Mouse (Mus musculus) stomach, postnatal 0 days (tissue): Measurements from ENCODE around the gene Gtf2i. TPM values are rescaled to one million over a fixed set of nuclear protein-coding genes. Genes with fewer than 3 reads are reported as not detected.

ENCODE experiments used
- ATAC-seq: fragments of 200-750 bp; cut with Nextera tagmentation; 2 replicates; pipeline ENCODE4 v1.8.0; 2017; ENCODE audit not compliant: low FRiP score, low TSS enrichment
- DNase-seq: peaks from one replicate; pipeline ENCODE4 v3.0.0-alpha.2; 2016; ENCODE audit warnings: low spot score
- H3K27ac ChIP-seq: fragments of 300-500 bp; sonication (generic); replicated peaks from 2 replicates; pipeline ENCODE4 v1.5.1; 2014; ENCODE audit warnings: mild to moderate bottlenecking, control low read depth
- H3K27me3 ChIP-seq: fragments of 300-500 bp; sonication (generic); 2 replicates; pipeline ENCODE4 v1.6.1; 2014; ENCODE audit warnings: low read length; ENCODE audit not compliant: control insufficient read depth, insufficient read depth
- H3K36me3 ChIP-seq: fragments of 300-500 bp; sonication (generic); 2 replicates; pipeline ENCODE4 v1.6.1; 2014; ENCODE audit warnings: low read length, mixed read lengths; ENCODE audit not compliant: control insufficient read depth, insufficient read depth
- H3K4me1 ChIP-seq: fragments of 300-500 bp; sonication (generic); replicated peaks from 2 replicates; pipeline ENCODE4 v1.6.1; 2014; ENCODE audit warnings: antibody characterized with exemption; ENCODE audit not compliant: control insufficient read depth, insufficient read depth
- H3K4me2 ChIP-seq: fragments of 300-500 bp; sonication (generic); replicated peaks from 2 replicates; pipeline ENCODE4 v1.6.1; 2014; ENCODE audit warnings: low read depth, mild to moderate bottlenecking, control low read depth, moderate library complexity
- H3K4me3 ChIP-seq: fragments of 300-500 bp; sonication (generic); 2 replicates; pipeline ENCODE4 v1.5.1; 2014; ENCODE audit warnings: low read depth, low read length, control low read depth
- H3K9ac ChIP-seq: fragments of 300-500 bp; sonication (generic); 2 replicates; pipeline ENCODE4 v1.6.1; 2014; ENCODE audit warnings: mild to moderate bottlenecking, low read length, control low read depth, mixed read lengths
- H3K9me3 ChIP-seq: fragments of 300-500 bp; sonication (generic); 2 replicates; pipeline ENCODE4 v1.6.1; 2016; ENCODE audit warnings: low read length; ENCODE audit not compliant: control insufficient read depth
- CTCF ChIP-seq: IDR thresholded peaks from 2 replicates; pipeline ENCODE4 v1.5.1; 2016; ENCODE audit warnings: antibody characterized with exemption, low read depth, mild to moderate bottlenecking, moderate library complexity
- EP300 ChIP-seq: optimal IDR thresholded peaks from 2 replicates; pipeline ENCODE3; 2016; ENCODE audit warnings: antibody characterized with exemption
- WGBS: fragments of 180-500 bp; shearing (Covaris S2); extraction: QIAGEN DNeasy Blood & Tissue Kit; methylation state at CpG from one replicate; pipeline ENCODE4 v1.1.7; 2014; 5-methylcytosine and 5-hydroxymethylcytosine counted together
- microRNA-seq: library from miRNA; unstranded; fragments of <30 nt; microRNA quantifications from one replicate; pipeline ENCODE4, GENCODE M21; 2016
- polyA plus RNA-seq: library from polyadenylated mRNA; unstranded; fragments of >200 nt; fragmentation: Nextera tagmentation; extraction: Ambion mirVana; gene quantifications from 2 replicates; pipeline ENCODE4 v1.2.1, GENCODE M21; 2015

The Gtf2i gene
- polyA plus RNA-seq, 1 experiment from 2014 or later, result 63.0 TPM

GRCm38 (mm10) chr5:134209931-134210554, 104.5 kb downstream of the Gtf2i start:
- H3K36me3 ChIP-seq, result no peaks in the 10 kb centered on the region
- no peaks in the 10 kb centered on the region for H3K9me3 ChIP-seq
- H3K9ac ChIP-seq, result no peak overlapping the region
- TF ChIP-seq EP300 (no peak), CTCF (no peak; the same call in 1 of the 2 replicates)
- H3K4me3 ChIP-seq, result no peak overlapping the region
- ATAC-seq, result peak; percentile 50; the same call in 1 of the 2 replicates
- DNase-seq, result peak; percentile 33
- H3K4me2 ChIP-seq, result no peak overlapping the region
- 13% methylated on average over 11 of the region's 11 CpGs for WGBS
- no peaks in the 10 kb centered on the region for H3K27me3 ChIP-seq
- no peak overlapping the region for H3K27ac ChIP-seq
- H3K4me1 ChIP-seq, result no peaks in the 10 kb centered on the region

- Histone ChIP-seq H3K4me1 (no peaks in the 10 kb centered on the region), H3K9ac (no peak overlapping the region), H3K4me2 (no peak overlapping the region), H3K4me3 (no peak overlapping the region), H3K27me3 (no peaks in the 10 kb centered on the region), H3K27ac (no peak overlapping the region), H3K9me3 (no peaks in the 10 kb centered on the region), H3K36me3 (no peaks in the 10 kb centered on the region; the same call in 1 of the 2 replicates)
- ATAC-seq, result no peak
- TF ChIP-seq EP300 (no peak), CTCF (no peak)
- WGBS, result 77% methylated on average over 10 of the region's 10 CpGs
- no peak for DNase-seq
These were observed 107.8 kb downstream of the Gtf2i start for GRCm38 (mm10) chr5:134206721-134207120.

- ATAC-seq, result peak; percentile 65
- Histone ChIP-seq H3K4me2 (no peak overlapping the region), H3K27ac (0 out of 2 replicates have a peak overlapping the region, but pooled peaks have one; percentile 30), H3K36me3 (no peaks in the 10 kb centered on the region; the same call in none of the 2 replicates), H3K9me3 (no peaks in the 10 kb centered on the region), H3K4me3 (no peak overlapping the region), H3K9ac (no peak overlapping the region), H3K27me3 (no peaks in the 10 kb centered on the region), H3K4me1 (no peaks in the 10 kb centered on the region)
- WGBS, result 71% methylated on average over 8 of the region's 8 CpGs
- no peak for DNase-seq
- TF ChIP-seq CTCF (no peak), EP300 (no peak)
These were observed 120.9 kb downstream of the Gtf2i start for GRCm38 (mm10) chr5:134193664-134194063.

GRCm38 (mm10) chr5:134188571-134188970, 126.0 kb downstream of the Gtf2i start:
- TF ChIP-seq EP300, result no peak
- no peak overlapping the region for H3K4me3 ChIP-seq
- H3K9me3 ChIP-seq, result no peaks in the 10 kb centered on the region
- no peaks in the 10 kb centered on the region for H3K27me3 ChIP-seq
- no peak overlapping the region for H3K9ac ChIP-seq
- H3K4me2 ChIP-seq, result no peak overlapping the region
- WGBS, result 85% methylated on average over 7 of the region's 7 CpGs
- H3K36me3 ChIP-seq, result no peaks in the 10 kb centered on the region; the same call in 1 of the 2 replicates
- ATAC-seq (no peak), DNase-seq (no peak)
- peaks cover under 1% of the 10 kb centered on the region; the same call in 1 of the 2 replicates for H3K4me1 ChIP-seq
- no peak overlapping the region for H3K27ac ChIP-seq

Small RNAs within 50 kb of the gene (microRNA-seq; reads per million reads assigned to microRNA genes)
- not detected for gene Mir3965

Other genes with a start within 250 kb of the Gtf2i start
- gene Castor2, start 215.0 kb downstream of the Gtf2i start, polyA plus RNA-seq, result 3.8 and 4.0 TPM in 2 replicates
- gene Rcc1l, start 138.0 kb downstream of the Gtf2i start, polyA plus RNA-seq, result 17.6 and 18.0 TPM in 2 replicates
- 3.2 and 3.7 TPM in 2 replicates for gene Gtf2ird2, start 130.7 kb downstream of the Gtf2i start, polyA plus RNA-seq
- 2.2 and 2.4 TPM in 2 replicates for gene Ncf1, start 85.1 kb downstream of the Gtf2i start, polyA plus RNA-seq
- gene Gtf2ird1, start 142.0 kb upstream of the Gtf2i start, polyA plus RNA-seq, result 42.4 and 47.0 TPM in 2 replicates
- 1.0 and 1.1 TPM in 2 replicates for gene Clip2, start 237.7 kb upstream of the Gtf2i start, polyA plus RNA-seq
- gene Syna, start 245.4 kb upstream of the Gtf2i start, polyA plus RNA-seq, result 0.07 TPM in 2 replicates